Mouse (Mus musculus) bone marrow, adult 2 months (tissue): ENCODE results near the gene Angptl4.

Source experiments
- CTCF ChIP-seq: fragments of 200-500 bp; IDR thresholded peaks from 2 replicates; pipeline ENCODE4 v1.5.1; 2011; ENCODE audit warnings: low read length, control low read depth; ENCODE audit not compliant: control insufficient read depth, insufficient read depth
- POLR2A ChIP-seq: fragments of 200-500 bp; IDR thresholded peaks from 2 replicates; pipeline ENCODE4 v1.6.1; 2011; ENCODE audit warnings: low read depth, mild to moderate bottlenecking, control low read depth, low read length, borderline replicate concordance; ENCODE audit not compliant: control insufficient read depth

DNA sequence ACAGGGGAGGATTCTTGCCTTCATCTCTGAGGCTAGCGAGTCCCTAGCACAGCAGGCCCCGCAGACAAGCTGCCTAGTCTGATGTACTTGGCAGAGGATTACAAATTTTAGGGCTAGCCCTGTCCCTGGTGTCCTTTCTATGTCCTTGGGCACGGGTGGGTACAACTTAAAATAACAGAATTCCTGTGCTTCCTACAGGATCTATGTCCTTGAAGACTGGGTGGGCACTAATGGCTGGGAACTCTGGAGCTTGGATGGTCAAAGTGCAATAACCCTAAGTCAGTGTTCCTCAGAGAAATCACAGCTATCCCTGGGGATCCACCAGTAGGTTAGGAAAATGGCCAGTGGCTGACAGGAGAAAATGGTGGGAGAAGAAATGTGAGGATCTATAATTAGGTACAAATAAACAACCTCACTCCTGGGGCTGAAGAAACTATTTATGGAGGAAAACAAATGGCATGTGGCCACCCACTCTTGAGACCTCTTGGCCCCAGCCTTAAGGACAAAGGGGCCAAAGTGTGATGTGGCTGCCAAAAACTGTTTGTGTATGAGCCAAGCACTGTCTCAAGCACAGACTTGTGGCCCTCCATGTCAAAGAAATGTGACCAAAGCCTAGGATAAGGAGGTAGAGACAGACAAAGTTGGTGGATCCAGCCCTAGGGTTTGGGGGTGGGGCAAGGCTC is 25.4 kb downstream of the Angptl4 start:
- TF ChIP-seq CTCF (no peak), POLR2A (no peak)
